Mouse (Mus musculus) right cerebral cortex, postnatal 4 days (tissue): ENCODE results near the gene Gyg.

Source experiments
- DNase-seq: peaks from one replicate; pipeline ENCODE4 v3.0.0-alpha.2; 2022

The Gyg gene

GRCm38 (mm10) chr3:20154531-20155367, at the start of gene Gyg:
TSS of gene Gyg (minus strand) at chr3:20155317.
- peak; percentile 50 for DNase-seq

GRCm38 (mm10) chr3:20198869-20199268, 43.8 kb upstream of the Gyg start:
- DNase-seq = peak; percentile 74

- no peak for DNase-seq
These were observed 42.8 kb upstream of the Gyg start for GRCm38 (mm10) chr3:20197878-20198277.

- DNase-seq = no peak
These were observed 34.0 kb upstream of the Gyg start for GRCm38 (mm10) chr3:20188976-20189675.

- no peak for DNase-seq
These were observed 17.3 kb upstream of the Gyg start for GRCm38 (mm10) chr3:20172394-20172793.

- no peak for DNase-seq
These were observed 12.4 kb upstream of the Gyg start for GRCm38 (mm10) chr3:20167487-20167886.

- DNase-seq = no peak
These were observed 359 bp upstream of the Gyg start for GRCm38 (mm10) chr3:20155476-20155875.

- DNase-seq = no peak
These were observed 3.5 kb downstream of the Gyg start for GRCm38 (mm10) chr3:20151651-20152050.

GRCm38 (mm10) chr3:20150511-20150910, 4.6 kb downstream of the Gyg start:
- DNase-seq = no peak

GRCm38 (mm10) chr3:20147647-20148046, 7.5 kb downstream of the Gyg start:
- no peak for DNase-seq

GRCm38 (mm10) chr3:20146884-20147395, 8.2 kb downstream of the Gyg start:
- no peak for DNase-seq

- DNase-seq = no peak
These were observed 9.4 kb downstream of the Gyg start for GRCm38 (mm10) chr3:20145696-20146113.

- no peak for DNase-seq
These were observed 10.7 kb downstream of the Gyg start for GRCm38 (mm10) chr3:20144401-20144800.

GRCm38 (mm10) chr3:20143726-20144125, 11.4 kb downstream of the Gyg start:
- DNase-seq = no peak

- no peak for DNase-seq
These were observed 12.5 kb downstream of the Gyg start for GRCm38 (mm10) chr3:20142576-20142975.

GRCm38 (mm10) chr3:20142101-20142500, 13.0 kb downstream of the Gyg start:
- DNase-seq = no peak

- no peak for DNase-seq
These were observed 13.4 kb downstream of the Gyg start for GRCm38 (mm10) chr3:20141679-20142078.

- DNase-seq = no peak
These were observed 13.9 kb downstream of the Gyg start for GRCm38 (mm10) chr3:20141240-20141639.

GRCm38 (mm10) chr3:20136868-20137581, 18.1 kb downstream of the Gyg start:
- DNase-seq = no peak

GRCm38 (mm10) chr3:20134545-20134944, 20.6 kb downstream of the Gyg start:
- no peak for DNase-seq

- no peak for DNase-seq
These were observed 21.4 kb downstream of the Gyg start for GRCm38 (mm10) chr3:20133745-20134144.

GRCm38 (mm10) chr3:20132731-20133130, 22.4 kb downstream of the Gyg start:
- no peak for DNase-seq

GRCm38 (mm10) chr3:20131350-20131720, 23.8 kb downstream of the Gyg start:
- no peak for DNase-seq
